Mouse (Mus musculus) neutrophil, adult 5-6 weeks (primary cell): ENCODE data around the gene Umad1. TPM values are rescaled to one million over a fixed set of nuclear protein-coding genes. Genes with fewer than 3 reads are reported as not detected.
A peak's percentile ranks its signal among the peaks of the same experiment; 100 is the strongest.

Experiments
- ATAC-seq: fragments of 151-379, 151-347 bp; 2 replicates; pipeline ENCODE4 v1.8.0; 2017; ENCODE audit warnings: mild to moderate bottlenecking, moderate TSS enrichment; ENCODE audit not compliant: insufficient number of reproducible peaks, poor library complexity, low FRiP score, severe bottlenecking; ENCODE audit errors: extremely low read depth
- total RNA-seq: library from RNA; stranded (forward); fragments of 200-1000 nt; gene quantifications from 2 replicates; pipeline ENCODE4 v1.2.3, GENCODE M21; 2017

Gene Umad1
- total RNA-seq, 1 experiment from 2014 or later: 11.1 TPM

DNA sequence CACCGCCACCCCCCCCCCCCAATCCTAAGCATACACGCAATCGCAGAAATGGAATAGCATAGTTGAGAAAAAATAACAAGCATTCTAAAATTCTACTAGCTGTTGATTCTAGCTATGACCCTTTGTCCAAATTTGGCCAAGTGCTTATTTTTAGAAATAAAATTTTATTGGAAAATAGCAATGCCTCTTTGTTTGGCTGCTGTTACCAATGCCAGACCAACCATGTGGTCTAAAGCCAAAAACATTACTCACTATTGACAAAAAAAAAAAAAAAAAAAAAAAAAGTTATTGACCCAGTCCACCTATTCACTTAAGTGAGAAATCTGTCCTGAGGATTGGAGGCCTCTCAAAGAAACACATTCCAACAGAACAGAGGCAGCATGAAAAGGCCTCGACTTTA is 199.5 kb downstream of the Umad1 start:
- ATAC-seq: no peak

DNA sequence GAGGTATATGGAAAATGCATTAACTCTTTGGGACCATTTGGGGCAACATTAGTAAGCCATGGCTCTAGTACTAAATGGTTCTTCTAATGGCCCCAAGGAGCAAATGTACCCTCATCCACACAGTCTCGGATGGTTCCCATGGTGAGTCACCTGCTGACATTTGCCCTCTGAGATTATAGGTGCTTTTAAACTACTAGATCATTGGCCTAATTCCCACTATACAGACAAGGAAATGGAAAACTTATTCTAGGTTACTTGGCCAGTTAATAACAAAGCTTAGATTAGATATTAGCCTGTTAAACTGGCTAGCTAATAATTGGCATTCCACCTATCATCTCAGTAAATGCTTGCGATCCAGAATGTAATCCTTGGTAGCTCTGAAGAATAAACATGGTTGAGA is 203.4 kb downstream of the Umad1 start:
- ATAC-seq: no peak

DNA sequence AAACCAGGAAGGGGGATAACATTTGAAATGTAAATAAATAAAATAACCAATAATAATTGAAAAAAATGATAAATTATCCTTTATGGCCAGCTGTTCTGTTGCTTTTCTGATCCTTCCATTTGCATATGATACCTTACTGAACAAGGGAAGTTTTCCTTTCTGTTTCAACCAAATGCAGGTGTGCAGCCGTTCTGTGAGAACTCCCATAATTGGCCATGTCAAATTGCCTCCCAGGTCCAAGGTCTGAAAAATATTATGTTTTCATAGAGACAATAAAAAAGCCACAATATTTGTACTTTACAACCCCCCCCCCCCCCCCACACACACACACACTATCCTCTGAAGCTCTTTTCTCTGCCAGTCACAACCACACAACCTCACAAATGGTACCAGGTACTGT is 206.3 kb downstream of the Umad1 start:
- no peak for ATAC-seq

DNA sequence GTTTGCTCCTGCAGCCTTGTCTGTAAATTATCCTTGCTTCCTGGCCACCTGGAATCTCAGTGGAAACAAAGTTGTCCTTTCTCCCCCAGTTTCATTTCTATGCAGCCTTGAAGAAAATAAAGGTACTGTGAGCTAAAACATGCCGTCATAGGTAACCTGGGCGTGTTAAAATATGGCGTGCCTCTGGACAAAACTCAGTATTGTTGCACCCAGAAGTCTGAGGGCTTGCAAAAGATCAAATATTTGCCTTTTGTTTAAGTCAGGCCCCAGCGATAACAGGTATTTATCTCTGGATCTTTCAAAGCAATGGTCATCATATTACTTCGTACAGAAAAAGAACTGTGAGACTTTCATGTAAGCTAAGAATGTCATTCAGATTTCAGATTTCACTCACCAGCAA is 206.9 kb downstream of the Umad1 start:
- no peak for ATAC-seq

DNA sequence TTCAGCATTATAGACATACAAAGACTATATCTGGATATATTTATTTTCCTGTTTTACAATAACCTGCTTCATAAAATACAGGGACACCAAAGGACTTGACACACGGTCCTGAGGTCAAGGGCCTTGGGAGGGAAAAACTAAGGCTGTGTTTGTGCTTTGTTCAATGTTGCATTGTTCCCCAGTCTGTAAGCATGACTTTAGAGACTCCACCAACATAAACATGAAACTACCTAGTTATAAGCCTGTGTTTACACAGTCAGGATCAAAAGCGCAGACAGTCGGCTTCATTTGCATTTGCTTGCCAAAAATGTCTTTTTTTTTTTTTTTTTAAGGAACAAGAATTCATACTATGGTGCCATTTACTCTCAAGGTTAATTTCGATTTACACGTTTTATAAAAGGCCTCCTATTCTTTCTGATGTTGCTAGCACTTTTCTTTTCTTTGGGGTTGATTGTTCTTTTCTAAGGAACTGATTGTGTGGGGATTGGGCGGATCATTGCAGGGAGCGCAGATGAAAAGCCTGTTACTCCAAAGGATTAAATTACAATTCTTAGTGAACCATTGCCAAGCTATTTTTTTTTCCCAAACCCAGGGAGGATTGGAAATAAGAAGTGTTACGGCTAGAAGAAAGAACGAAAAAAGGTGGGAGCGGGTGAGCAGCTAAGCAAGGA is 208.7 kb downstream of the Umad1 start:
- ATAC-seq: no peak

DNA sequence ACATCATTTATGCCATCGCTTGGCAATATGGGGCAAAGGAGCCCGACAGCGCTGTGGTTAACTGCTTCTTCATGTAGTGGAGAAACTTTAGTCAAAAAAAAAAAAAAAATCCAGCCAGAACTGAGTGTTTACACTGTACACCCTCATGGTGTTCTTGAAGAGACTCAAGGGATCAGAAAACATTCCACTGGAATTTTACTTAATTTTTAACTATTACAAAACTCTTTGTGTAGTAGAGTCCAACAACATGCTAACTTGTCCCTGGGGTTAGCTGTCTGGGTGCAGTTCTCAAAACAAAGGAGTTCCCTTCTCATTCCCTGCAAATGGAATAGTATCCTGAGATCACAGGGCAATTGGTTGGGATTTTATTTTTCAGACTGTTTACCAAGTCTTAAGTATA is 210.8 kb downstream of the Umad1 start:
- ATAC-seq: no peak

DNA sequence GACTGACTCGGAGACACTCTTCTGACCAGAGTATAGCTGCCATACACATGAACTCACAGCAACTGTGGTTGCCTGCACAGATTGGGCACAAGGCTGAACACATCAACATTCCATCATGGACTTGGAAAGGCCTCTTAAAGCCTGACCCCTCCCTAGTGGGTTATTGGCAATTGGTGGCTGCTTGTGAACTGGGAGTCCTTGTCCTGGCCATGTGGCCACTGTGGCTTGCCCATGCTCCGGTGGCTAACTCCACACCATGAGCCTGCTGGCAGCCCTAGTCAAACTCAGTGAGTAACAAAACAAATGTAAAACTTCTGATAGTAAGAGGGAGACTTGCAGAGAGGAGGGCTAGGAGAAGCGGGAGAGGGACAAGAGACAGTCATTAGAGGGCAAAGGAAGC is 213.0 kb downstream of the Umad1 start:
- ATAC-seq: no peak

DNA sequence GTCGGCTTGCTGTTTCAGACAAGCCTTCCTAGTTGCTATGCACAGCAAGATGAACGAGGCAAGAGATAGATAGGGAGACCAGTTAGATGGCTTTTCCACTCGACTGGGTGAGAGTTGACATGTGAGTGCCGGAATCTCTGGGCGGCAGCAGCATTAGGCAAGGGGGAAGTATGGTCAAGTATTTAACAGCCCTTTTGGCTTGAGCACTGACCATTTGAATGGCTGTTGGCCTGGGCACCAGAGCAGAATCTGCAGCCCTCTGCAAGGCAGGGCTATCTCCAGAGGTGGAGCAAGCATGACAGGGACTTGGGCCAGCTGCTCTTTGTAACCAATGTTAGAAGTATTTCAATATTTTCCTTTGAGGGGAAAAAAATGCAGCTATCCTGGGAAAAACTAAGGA is 213.8 kb downstream of the Umad1 start:
- ATAC-seq: no peak

DNA sequence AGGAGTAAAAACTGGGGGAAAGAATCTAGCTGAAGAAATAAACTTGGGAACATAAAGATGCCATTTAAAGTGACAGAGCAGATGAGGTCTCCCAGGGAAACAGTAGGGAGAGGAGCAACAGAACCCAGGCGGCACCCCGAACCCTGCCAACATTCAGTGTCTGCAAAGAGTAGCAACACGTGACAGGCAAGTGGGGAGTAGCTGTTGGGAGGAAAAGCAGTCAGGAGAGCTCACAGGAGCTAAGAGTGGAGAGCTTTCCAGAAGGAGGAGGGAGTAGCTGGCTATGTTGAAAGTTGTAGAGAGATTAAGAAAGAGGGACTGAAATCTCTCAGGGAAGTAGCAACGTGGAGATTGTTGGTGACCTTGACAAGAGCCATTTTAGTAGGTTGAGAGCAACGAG is 214.4 kb downstream of the Umad1 start:
- ATAC-seq: no peak

DNA sequence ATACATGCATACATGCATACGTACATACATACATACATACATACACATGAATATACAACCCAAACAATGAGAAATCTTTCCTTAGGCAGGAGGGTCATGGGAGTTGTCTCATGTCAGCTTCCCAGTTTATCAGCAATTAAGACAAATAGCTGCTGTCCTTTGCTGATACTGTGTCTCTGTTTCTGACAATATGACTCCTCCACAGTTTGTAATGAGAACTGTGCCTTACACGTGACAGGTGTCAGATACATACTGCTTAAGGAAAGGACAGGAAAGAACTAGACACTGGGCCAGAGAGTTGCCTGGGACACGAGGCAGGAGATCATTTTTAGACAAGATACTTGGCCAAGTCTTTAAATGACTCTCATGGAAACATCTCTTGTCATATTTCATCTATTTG is 215.2 kb downstream of the Umad1 start:
- ATAC-seq: no peak

DNA sequence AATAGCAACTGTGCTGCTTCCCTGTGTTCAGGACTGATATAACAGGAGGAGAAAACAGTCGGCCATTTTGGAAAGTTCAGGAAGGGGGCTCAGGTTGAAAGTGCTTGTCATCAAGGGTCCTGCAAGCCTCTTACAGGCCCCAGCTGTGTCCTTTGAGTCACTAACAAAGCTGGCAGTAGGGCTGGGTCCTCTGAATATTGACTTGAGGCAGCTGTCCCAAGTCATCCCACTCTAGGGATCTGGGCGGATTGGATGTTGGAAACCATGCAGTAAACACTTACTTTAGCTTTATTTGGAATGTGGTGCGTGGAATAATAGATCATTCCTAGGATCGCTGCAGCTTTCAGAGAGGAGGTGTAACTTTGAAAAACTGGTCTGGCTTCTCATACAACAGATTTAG is 215.7 kb downstream of the Umad1 start:
- no peak for ATAC-seq

DNA sequence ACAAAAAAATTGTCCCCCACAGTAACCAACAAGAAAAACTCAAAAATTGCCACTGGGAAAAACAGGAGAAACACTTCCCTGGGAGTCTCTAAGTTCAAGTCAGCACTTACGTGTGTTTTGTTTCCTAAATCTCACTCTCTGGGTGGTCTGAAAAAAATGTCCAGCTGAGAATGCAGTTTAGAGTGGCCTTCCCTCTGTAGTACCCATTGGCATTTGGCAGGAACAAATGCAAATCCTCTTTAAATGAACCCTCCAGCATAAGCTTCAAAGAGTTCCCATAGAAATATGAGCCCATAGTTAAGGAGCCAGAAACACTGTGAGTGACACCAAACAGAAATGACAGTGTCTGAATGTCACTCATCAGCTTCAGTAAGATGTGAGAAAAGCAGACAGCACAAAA is 220.1 kb downstream of the Umad1 start:
- ATAC-seq: no peak

DNA sequence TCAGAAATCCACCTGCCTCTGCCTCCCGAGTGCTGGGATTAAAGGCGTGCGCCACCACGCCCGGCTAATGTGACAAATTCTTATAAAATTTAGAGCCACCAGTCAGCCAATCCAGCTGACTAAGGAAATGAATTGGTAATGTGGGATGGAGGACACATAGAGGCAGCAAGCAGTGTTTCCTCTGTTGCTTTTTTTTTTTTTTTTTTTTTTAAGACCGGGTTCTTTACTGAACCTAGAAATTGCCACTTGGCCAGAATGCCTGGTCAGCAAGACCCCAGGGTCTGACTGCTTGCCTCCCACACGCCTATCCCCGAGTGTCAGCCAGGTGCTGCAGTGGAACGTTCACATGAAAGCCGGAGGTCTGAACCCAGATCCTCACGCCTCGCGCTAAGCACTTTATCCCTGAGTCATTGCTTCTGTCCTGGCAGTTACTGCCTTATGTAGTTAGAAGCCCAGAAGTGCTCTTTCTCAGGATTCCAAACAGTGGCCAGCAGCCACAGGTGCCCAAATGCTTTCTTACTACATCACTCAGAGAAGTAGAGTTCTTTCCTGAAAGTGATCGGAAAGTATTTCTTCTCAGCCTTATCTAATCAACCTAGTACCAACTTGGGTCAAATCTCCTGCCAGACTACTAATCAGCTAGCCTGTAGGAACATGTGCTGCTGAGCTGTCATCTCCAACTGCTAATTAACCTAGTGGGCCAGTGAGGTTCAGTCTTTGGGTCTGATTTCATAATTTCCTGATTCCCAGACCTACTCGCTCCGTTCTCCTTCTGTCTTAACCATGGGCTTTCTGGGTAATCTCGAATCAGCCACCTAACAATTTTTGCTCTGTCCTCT is 225.6 kb downstream of the Umad1 start:
- no peak for ATAC-seq

DNA sequence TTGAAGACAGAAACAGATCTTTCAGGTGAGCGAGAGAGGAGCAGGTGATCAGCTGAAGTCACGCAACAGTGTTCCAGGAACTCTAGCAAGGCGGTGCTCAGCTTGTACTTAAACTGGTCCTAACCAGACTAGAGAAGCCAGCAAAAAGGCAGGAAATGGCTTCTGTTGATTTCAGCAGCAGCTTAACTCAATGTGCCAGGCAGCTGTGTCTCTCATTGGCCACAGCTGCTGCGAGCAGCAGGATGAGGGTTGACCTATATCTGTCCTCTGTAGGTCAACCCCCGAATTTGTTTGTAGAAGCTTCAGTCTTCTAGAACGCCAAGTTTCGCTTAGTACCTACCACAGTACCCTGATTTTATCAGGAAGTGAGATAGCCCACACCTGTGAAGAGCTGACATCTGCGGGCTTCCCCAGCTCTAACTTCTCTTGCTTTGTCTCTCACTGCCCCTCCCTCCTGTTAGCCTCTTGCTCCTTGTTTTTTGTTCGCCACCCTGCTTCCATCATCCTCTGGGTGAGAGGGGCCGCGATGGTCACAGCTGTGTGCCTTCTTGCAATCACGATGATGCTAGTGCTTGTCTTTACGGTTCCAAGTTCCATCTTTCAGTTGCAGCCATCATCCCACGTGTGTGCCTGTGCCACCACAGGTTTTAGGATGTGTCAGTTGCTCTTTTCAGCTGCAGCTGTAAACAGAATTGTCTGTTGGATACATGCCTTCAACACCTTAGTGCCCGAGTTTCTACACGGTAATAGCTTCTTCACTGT is 226.5 kb downstream of the Umad1 start:
- peak; percentile 94 for ATAC-seq

DNA sequence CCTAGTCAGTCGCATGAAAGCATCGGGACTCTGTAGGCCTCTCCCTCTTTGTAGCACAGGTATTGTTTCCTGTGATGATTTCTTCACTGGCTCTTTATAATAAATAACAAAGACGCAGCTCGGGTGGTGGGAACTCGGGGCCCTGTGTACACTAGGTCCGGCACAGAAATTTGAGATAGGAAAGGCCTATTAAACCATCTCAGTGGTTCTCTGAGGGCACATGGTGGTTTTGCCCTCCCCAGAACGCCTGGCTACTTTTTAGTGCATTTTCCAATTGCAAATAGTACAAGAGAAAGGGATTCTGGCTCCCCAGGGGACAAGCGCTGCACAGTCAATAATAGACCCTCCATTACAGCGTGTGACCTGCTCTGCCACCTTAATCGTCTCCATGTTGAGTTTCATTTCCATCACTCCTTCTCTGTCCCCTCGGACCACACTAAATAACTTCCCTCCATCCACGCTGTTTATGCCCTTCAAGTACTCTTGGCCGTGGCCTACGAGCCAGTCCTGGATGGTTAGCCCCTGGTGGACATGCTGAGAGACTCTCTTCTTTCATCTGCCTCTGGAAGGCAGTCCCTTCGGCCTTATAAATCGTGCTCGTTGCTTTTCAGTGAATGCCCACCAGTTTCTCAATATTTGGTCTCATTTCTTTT is 227.4 kb downstream of the Umad1 start:
- ATAC-seq: no peak

DNA sequence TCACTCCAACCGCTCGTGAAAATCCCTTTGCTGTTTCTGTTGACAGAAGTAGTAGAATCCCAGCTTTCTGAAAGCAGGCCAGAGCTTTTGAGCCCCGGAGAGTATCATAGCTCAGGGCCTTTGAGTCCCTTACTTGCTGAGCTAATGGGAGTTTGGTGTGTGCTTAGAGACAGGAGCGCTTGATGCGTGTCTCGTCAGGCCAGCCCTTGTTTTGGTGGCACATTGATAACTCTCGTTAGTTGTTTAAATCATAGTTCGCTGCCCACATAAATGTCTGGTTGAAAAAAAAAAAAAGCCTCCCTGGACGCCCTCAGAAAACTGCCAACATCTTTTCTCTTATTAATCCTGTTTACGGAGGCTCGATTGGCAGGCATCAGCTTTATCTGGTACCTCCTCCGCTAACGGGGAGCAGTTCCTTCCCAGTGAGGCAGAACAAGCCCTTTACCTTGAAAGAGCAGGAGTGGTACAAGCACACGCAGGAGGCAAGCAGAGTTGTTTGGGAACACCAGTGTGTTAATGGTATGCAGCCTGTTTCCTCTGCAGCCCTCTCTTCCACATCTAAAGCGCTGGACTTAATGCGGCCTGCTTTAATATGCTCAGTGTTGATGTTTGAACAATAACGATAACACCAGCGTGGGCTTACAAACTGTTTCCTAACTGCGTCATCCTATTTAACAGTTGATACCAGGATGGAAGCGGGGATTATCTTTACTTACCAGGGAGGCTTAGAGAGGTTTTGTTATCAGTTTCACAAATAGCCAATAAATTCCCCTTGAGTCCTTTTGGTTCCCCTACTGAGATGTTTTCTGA is 228.2 kb downstream of the Umad1 start:
- no peak for ATAC-seq

DNA sequence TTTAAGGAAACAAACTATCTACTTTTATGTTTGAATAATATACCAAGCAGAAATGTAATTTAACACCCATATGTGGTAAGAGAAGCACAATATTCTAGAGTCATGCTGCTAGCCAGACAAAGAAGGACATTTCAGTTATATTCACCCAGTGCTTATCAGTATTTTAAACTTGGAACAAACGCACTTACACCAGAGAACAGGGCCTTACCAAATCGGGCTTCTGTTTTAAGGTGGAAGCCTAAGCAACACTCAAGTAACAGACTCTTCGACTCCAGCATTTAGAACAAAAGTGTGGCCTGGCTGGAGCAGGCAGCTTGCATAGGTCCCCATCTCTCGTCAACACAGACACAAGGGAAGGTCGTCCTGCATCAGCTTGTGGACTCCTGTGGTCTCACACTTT is 229.2 kb downstream of the Umad1 start:
- no peak for ATAC-seq

DNA sequence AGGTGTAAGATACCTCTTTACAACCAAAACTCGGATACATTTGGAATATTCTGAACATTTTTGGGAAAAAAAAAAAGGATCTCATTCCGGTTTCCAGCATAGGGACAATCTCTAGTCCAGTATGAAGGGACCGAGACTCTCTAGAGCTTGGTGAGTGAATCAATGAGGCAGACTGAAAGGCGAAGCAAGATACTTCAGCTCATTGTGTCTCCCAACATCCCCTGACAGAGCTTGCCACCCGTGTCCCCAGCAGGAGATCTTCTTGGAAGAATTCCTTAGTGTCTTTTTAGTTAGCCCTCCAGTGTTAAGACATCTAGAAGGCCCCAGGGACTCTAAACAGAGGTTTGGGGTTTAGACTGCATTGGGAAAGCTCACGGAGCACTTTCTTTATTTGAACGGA is 230.2 kb downstream of the Umad1 start:
- ATAC-seq: no peak
